Mouse (Mus musculus) midbrain, embryonic 14.5 days (tissue): ENCODE data around the gene Zcchc2. TPM values are rescaled to one million over a fixed set of nuclear protein-coding genes. Genes with fewer than 3 reads are reported as not detected.

Experiments
- ATAC-seq: fragments of 200-750 bp; cut with Nextera tagmentation; 2 replicates; pipeline ENCODE4 v1.8.0; 2017; ENCODE audit warnings: moderate number of reproducible peaks, moderate library complexity; ENCODE audit not compliant: low FRiP score, low TSS enrichment
- DNase-seq: peaks from one replicate; pipeline ENCODE4 v3.0.0-alpha.2; 2015
- H3K27ac ChIP-seq: fragments of 300-500 bp; sonication (generic); replicated peaks from 2 replicates; pipeline ENCODE4 v1.5.1; 2014; ENCODE audit warnings: mild to moderate bottlenecking, low read depth, low read length, moderate library complexity
- H3K27me3 ChIP-seq: fragments of 300-500 bp; sonication (generic); 2 replicates; pipeline ENCODE4 v1.6.1; 2014; ENCODE audit warnings: low read length, control low read depth, mixed read lengths; ENCODE audit not compliant: control insufficient read depth, insufficient read depth
- H3K36me3 ChIP-seq: fragments of 300-500 bp; sonication (generic); 2 replicates; pipeline ENCODE4 v1.6.1; 2014; ENCODE audit warnings: low read length, control low read depth; ENCODE audit not compliant: control insufficient read depth, insufficient read depth
- H3K4me1 ChIP-seq: fragments of 300-500 bp; sonication (generic); 2 replicates; pipeline ENCODE4 v1.6.1; 2014; ENCODE audit warnings: mild to moderate bottlenecking, antibody characterized with exemption, low read length, control low read depth; ENCODE audit not compliant: control insufficient read depth, insufficient read depth
- H3K4me2 ChIP-seq: fragments of 300-500 bp; sonication (generic); 2 replicates; pipeline ENCODE4 v1.6.1; 2014; ENCODE audit warnings: mild to moderate bottlenecking, low read length, moderate library complexity
- H3K4me3 ChIP-seq: fragments of 300-500 bp; sonication (generic); replicated peaks from 2 replicates; pipeline ENCODE4 v1.5.1; 2014; ENCODE audit warnings: low read depth, low read length
- H3K9ac ChIP-seq: fragments of 300-500 bp; sonication (generic); replicated peaks from 2 replicates; pipeline ENCODE4 v1.6.1; 2014; ENCODE audit warnings: mild to moderate bottlenecking, low read length, moderate library complexity
- H3K9me3 ChIP-seq: fragments of 300-500 bp; sonication (generic); 2 replicates; pipeline ENCODE4 v1.6.1; 2016; ENCODE audit warnings: low read length, control low read depth, mixed read lengths; ENCODE audit not compliant: control insufficient read depth
- WGBS: fragments of 180-500 bp; shearing (Covaris S2); extraction: QIAGEN DNeasy Blood & Tissue Kit; methylation state at CpG from one replicate; pipeline ENCODE4 v1.1.7; 2014; 5-methylcytosine and 5-hydroxymethylcytosine counted together
- polyA plus RNA-seq: library from polyadenylated mRNA; unstranded; fragments of >200 nt; fragmentation: Nextera tagmentation; extraction: Ambion mirVana; gene quantifications from 2 replicates; pipeline ENCODE4 v1.2.1, GENCODE M21; 2014

The Zcchc2 gene
- polyA plus RNA-seq, 1 experiment from 2014 or later, result 2.8 TPM

DNA sequence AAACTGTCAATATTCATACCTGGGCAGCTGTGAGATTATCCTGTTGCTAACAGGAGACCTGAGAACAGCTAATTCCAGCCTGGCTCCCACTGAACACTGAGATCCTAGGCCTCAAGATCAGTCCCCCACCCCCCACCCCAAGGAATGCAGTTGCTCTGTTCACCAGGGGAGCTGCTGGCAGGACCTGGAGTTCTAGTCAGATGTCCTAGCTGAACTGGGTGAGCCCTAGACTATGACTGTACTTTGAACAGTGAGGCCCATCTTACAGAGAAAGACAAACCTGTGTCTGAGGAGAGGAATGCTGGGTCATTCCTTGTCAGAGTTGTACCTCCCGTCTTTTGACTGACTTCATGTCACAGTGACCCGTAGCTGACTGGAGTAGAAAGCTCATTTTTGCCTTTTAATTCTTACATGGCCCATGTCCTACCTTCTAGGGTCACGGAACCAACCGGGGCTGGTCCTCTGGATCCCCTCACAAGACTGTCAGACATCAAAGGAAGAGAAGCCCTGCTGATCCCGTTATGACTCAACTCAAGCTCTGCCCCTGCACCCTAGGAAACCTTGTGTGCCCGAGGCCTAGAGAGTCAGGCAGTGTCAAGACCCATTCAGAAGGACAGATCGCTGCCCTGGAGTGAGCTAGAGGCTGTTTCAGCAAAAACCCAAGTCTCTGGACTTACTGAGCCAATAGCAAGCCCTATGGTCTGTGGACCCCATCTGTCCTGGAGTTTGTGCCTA lies 28.0 kb upstream of the Zcchc2 start:
- DNase-seq, result no peak
- no peak overlapping the region for H3K27ac ChIP-seq
- ATAC-seq, result no peak
- WGBS, result 62% methylated on average over 7 of the region's 7 CpGs
- H3K4me2 ChIP-seq, result no peak overlapping the region
- H3K4me1 ChIP-seq, result no peaks in the 10 kb centered on the region
- no peaks in the 10 kb centered on the region for H3K9me3 ChIP-seq
- no peaks in the 10 kb centered on the region for H3K27me3 ChIP-seq
- H3K4me3 ChIP-seq, result no peak overlapping the region
- no peaks in the 10 kb centered on the region for H3K36me3 ChIP-seq
- no peak overlapping the region for H3K9ac ChIP-seq

DNA sequence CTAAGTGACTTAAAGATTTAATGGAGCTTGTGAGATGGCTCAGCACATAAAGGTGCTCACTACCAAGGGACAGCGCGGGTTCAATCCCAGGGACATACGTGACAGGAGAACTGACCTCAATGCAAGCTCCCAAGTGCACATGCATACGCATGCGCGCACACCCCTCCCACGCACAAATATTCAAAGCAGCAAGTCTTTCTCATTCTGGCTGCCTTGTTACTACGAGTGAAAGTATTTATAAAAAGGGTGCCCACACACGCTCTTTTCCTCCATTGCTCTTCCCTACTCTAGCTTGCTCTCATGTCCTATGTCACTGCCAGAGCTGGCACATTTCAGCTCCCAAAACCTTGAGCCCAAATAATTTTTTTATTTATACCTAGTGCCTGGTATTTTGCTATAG lies 27.4 kb upstream of the Zcchc2 start:
- Histone ChIP-seq H3K27ac (no peak overlapping the region), H3K9me3 (no peaks in the 10 kb centered on the region), H3K4me3 (no peak overlapping the region), H3K27me3 (no peaks in the 10 kb centered on the region), H3K4me2 (no peak overlapping the region), H3K4me1 (no peaks in the 10 kb centered on the region), H3K36me3 (no peaks in the 10 kb centered on the region), H3K9ac (no peak overlapping the region)
- ATAC-seq, result no peak
- DNase-seq, result no peak
- 95% methylated on average over 9 of the region's 9 CpGs for WGBS

DNA sequence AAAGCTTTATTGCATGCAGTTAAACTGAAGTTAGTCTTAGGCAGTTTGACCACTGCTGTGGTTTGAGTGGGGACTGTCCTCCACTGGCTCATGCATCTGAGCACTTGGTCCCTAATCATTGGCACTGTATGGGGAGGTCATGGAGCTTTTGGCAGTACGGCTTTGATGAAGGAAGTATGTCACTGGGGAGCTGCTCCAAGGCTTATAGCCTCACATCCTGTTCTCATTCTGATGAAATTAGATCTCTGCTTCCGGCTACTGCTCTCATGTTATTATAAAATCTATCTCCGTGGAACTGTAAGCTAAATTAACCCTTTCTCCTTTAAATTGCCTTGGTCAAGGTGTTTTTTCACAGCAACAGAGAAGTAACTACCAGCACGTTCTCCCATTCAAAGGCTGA lies 25.7 kb upstream of the Zcchc2 start:
- H3K4me1 ChIP-seq, result no peaks in the 10 kb centered on the region
- no peak overlapping the region for H3K4me2 ChIP-seq
- H3K4me3 ChIP-seq, result no peak overlapping the region
- no peak for ATAC-seq
- DNase-seq, result no peak
- no peaks in the 10 kb centered on the region for H3K27me3 ChIP-seq
- 72% methylated on average over 4 of the region's 4 CpGs for WGBS
- no peaks in the 10 kb centered on the region for H3K36me3 ChIP-seq
- no peak overlapping the region for H3K27ac ChIP-seq
- no peak overlapping the region for H3K9ac ChIP-seq
- no peaks in the 10 kb centered on the region for H3K9me3 ChIP-seq

DNA sequence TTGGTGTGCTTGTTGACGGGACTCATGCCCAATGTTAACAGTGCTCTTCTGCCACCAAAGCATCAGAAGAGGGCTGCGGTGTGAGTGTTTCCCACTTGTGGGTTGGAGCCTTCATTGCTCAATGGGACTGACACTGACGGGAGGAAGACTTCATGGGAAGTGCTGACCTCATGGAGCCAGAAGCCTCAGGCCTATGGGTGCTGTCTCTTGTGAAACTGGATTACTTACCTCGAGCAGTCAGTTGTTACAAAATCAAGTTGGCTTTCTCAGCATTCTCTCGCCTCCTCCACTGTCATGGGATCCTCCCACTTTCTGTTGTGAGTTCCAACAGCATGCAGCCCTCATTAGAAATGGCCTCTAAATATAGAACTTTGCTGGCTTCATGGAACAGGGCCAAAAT lies 25.0 kb upstream of the Zcchc2 start:
- no peak overlapping the region for H3K27ac ChIP-seq
- DNase-seq (no peak), ATAC-seq (no peak)
- H3K9ac ChIP-seq, result no peak overlapping the region
- WGBS, result 83% methylated on average over 5 of the region's 5 CpGs
- H3K27me3 ChIP-seq, result no peaks in the 10 kb centered on the region
- H3K4me1 ChIP-seq, result no peaks in the 10 kb centered on the region
- no peaks in the 10 kb centered on the region for H3K36me3 ChIP-seq
- no peak overlapping the region for H3K4me2 ChIP-seq
- no peaks in the 10 kb centered on the region for H3K9me3 ChIP-seq
- H3K4me3 ChIP-seq, result no peak overlapping the region

DNA sequence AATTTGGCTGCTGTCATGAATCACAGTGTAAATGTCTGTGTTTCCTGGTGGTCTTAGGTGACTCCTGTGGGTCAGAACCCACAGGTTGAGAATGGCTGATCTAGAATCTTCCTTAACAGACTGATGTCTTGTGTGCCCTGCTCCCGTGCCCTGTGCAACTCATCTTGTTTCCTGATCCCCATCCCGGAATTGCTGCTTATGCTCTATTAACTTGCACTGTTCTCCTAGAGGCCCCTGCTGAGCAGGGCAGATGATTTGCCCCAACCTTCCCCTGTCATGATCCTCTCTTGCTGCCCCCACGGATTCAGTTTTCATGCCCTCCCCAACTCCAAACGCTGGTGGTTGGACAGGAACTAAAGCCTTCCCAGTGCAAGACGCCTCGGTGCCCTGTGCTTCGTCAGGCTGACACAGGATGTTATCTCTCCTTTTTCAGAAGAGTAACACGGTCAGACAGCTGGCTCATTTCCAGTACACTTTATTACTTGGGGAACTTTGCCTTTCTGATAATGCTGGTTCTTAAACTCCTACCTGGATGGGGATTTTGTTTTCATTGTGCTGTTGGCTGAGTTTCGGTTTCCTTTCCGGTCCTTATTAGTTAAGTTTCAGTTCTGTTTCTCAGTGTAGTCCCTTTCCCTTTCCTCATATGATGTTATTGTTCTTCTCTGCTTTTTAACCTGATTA lies 18.6 kb upstream of the Zcchc2 start:
- DNase-seq, result no peak
- Histone ChIP-seq H3K27me3 (no peaks in the 10 kb centered on the region), H3K4me1 (no peaks in the 10 kb centered on the region), H3K36me3 (no peaks in the 10 kb centered on the region), H3K4me3 (no peak overlapping the region), H3K9me3 (no peaks in the 10 kb centered on the region), H3K4me2 (no peak overlapping the region), H3K27ac (no peak overlapping the region), H3K9ac (no peak overlapping the region)
- no peak for ATAC-seq
- 79% methylated on average over 10 of the region's 10 CpGs for WGBS

DNA sequence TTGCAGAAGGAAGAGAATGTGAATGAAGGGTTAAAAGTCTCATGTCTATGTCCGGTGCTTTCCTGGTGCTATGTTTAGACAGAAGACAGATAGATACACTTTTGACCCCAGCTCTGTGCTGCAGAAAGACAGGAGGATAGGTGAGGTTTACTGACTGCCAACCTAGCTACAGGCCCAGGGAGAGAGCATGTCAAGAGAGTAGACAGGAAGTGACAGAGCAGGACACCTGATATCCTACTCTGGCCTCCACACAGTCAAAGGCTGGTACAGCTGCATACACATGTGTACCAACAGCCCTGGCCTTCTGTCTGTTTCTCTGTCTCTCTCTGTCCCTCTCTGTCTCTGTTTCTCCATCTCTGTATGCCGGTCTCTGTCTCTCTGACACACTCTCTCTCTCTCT lies 16.2 kb upstream of the Zcchc2 start:
- 82% methylated on average over 2 of the region's 2 CpGs for WGBS
- Histone ChIP-seq H3K27me3 (no peaks in the 10 kb centered on the region), H3K9ac (no peak overlapping the region), H3K4me3 (no peak overlapping the region), H3K4me2 (no peak overlapping the region), H3K36me3 (no peaks in the 10 kb centered on the region), H3K4me1 (no peaks in the 10 kb centered on the region), H3K9me3 (no peaks in the 10 kb centered on the region), H3K27ac (no peak overlapping the region)
- DNase-seq (no peak), ATAC-seq (no peak)

DNA sequence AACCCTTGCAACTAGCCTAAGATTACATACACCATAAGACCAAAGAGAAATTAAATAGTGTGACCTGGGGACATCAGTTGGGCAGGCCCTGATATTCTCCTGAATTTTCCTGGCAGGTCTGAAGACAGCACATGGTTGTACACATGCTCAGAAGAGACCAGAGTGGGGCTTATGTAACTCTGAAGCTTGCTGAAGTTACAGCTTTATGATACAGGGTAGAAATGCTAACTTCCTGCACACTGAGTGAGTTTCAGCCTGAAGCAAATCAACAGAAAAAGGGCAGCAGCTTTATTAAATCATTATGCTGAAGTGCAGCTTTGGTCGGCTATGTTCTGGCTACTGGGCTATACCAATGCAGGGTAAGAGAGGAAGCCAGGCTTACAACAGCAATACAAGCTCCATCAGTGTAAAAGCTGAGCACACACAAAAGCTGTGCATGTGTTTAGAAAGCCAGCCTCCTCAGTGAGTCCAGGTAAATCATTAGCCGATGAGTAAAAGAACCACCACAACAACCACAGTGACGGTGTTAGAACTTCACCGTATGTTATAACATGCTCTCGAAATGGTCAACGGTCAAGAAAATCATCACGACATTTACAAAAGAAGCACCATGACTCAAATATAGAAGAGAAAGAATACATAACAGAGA lies 12.6 kb upstream of the Zcchc2 start:
- Histone ChIP-seq H3K4me3 (no peak overlapping the region), H3K36me3 (no peaks in the 10 kb centered on the region), H3K27me3 (no peaks in the 10 kb centered on the region), H3K4me1 (no peaks in the 10 kb centered on the region), H3K9me3 (no peaks in the 10 kb centered on the region), H3K4me2 (no peak overlapping the region), H3K27ac (no peak overlapping the region), H3K9ac (no peak overlapping the region)
- ATAC-seq, result no peak
- DNase-seq, result no peak
- 95% methylated on average over 7 of the region's 7 CpGs for WGBS

DNA sequence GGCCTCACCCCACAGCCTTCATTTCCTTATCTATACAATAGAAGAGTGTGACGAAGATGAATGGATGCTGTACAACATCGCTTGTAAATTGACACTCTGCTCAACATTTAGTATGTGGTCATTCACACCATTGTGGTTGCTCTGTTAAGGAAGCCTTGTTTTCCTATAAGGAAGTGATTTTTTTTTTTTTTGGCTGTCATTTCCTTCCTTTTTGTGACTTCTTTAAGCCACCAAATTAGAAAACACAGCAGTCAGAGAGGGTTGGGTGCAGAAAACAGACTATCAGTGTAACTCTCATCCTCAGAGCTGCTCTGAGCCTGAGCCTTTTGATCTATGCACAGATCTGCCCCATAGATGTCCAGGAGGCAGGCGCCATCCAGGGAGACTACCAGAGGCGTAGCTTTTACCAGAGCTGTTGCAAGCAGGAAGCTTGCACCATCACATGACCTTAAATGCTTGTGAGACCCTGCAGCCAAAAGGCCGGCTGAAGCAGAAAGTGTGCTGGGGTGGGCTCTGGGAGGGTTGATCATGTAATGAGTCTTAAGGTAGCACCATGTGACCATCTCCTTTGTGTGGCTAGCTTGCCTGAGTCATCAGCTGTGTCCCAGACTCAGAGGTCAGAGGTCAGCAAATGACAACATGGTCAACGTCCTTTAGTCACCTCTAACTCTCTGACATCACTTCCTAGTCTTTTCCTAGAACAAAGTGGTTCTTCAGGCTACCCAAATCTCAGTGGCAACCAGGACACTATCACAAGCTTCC lies 9.2 kb upstream of the Zcchc2 start:
- no peak overlapping the region for H3K4me2 ChIP-seq
- H3K9me3 ChIP-seq, result no peaks in the 10 kb centered on the region
- ATAC-seq (no peak), DNase-seq (no peak)
- no peak overlapping the region for H3K4me3 ChIP-seq
- H3K36me3 ChIP-seq, result no peaks in the 10 kb centered on the region
- H3K9ac ChIP-seq, result no peak overlapping the region
- H3K4me1 ChIP-seq, result no peaks in the 10 kb centered on the region
- H3K27ac ChIP-seq, result no peak overlapping the region
- H3K27me3 ChIP-seq, result no peaks in the 10 kb centered on the region
- WGBS, result 77% methylated on average over 6 of the region's 6 CpGs
